Mouse (Mus musculus) lung, embryonic 14.5 days (tissue): ENCODE measurements around the gene Jtb. TPM values are rescaled to one million over a fixed set of nuclear protein-coding genes. Genes with fewer than 3 reads are reported as not detected.

ENCODE experiments used
- ATAC-seq: fragments of 200-750 bp; cut with Nextera tagmentation; 2 replicates; pipeline ENCODE4 v1.8.0; 2017; ENCODE audit warnings: mild to moderate bottlenecking, moderate TSS enrichment, moderate library complexity; ENCODE audit not compliant: insufficient read depth
- DNase-seq: peaks from one replicate; pipeline ENCODE4 v3.0.0-alpha.2; 2015
- H3K27ac ChIP-seq: fragments of 300-500 bp; sonication (generic); 2 replicates; pipeline ENCODE4 v1.5.1; 2014; ENCODE audit warnings: low read depth, mild to moderate bottlenecking, moderate library complexity
- H3K27me3 ChIP-seq: fragments of 300-500 bp; sonication (generic); 2 replicates; pipeline ENCODE4 v1.6.1; 2014; ENCODE audit warnings: low read length, control low read depth; ENCODE audit not compliant: insufficient read depth
- H3K36me3 ChIP-seq: fragments of 300-500 bp; sonication (generic); 2 replicates; pipeline ENCODE4 v1.6.1; 2014; ENCODE audit warnings: control low read depth; ENCODE audit not compliant: insufficient read depth
- H3K4me1 ChIP-seq: fragments of 300-500 bp; sonication (generic); 2 replicates; pipeline ENCODE4 v1.6.1; 2014; ENCODE audit warnings: antibody characterized with exemption, control low read depth; ENCODE audit not compliant: insufficient read depth
- H3K4me2 ChIP-seq: fragments of 300-500 bp; sonication (generic); 2 replicates; pipeline ENCODE4 v1.6.1; 2014; ENCODE audit warnings: mild to moderate bottlenecking
- H3K4me3 ChIP-seq: fragments of 300-500 bp; sonication (generic); 2 replicates; pipeline ENCODE4 v1.5.1; 2014; ENCODE audit warnings: low read depth, low read length
- H3K9ac ChIP-seq: fragments of 300-500 bp; sonication (generic); 2 replicates; pipeline ENCODE4 v1.6.1; 2014
- H3K9me3 ChIP-seq: fragments of 300-500 bp; sonication (generic); 2 replicates; pipeline ENCODE4 v1.6.1; 2016; ENCODE audit warnings: low read depth, low read length, control low read depth
- CTCF ChIP-seq: IDR thresholded peaks from 2 replicates; pipeline ENCODE4 v1.5.1; 2016; ENCODE audit warnings: antibody characterized with exemption, low read depth
- WGBS: fragments of 180-500 bp; shearing (Covaris S2); extraction: QIAGEN DNeasy Blood & Tissue Kit; methylation state at CpG from one replicate; pipeline ENCODE4 v1.1.7; 2014; 5-methylcytosine and 5-hydroxymethylcytosine counted together
- microRNA-seq: library from miRNA; unstranded; fragments of <30 nt; microRNA quantifications from one replicate; pipeline ENCODE4, GENCODE M21; 2016; ENCODE audit warnings: borderline number of aligned reads
- polyA plus RNA-seq: library from polyadenylated mRNA; unstranded; fragments of >200 nt; fragmentation: Nextera tagmentation; extraction: Ambion mirVana; gene quantifications from 2 replicates; pipeline ENCODE4 v1.2.1, GENCODE M21; 2014

The Jtb gene
- polyA plus RNA-seq, 1 experiment from 2014 or later: 99.7 TPM

DNA sequence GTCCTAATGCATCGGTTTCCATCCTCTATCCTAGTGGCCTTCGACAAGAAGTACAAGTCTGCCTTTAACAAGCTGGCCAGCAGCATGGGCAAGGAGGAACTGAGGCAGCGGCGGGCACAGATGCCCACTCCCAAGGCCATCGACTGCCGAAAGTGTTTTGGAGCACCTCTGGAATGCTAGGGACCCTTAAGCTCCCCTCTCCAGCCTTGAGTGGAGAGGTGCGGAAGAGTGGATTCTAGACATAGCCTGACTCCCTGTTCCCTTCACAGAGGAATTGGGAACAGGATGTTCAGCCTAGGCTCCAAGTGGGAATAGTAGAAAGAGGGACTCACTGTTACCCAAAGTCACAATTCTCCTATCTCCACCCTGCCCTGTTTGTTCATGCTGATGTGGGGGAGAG, 48.3 kb downstream of the Jtb start:
- WGBS: 94% methylated on average over 7 of the region's 7 CpGs
- no peak for ATAC-seq
- peaks cover 52% of the 10 kb centered on the region for H3K36me3 ChIP-seq
- H3K9ac ChIP-seq: no peak overlapping the region
- no peaks in the 10 kb centered on the region for H3K9me3 ChIP-seq
- no peak overlapping the region for H3K4me2 ChIP-seq
- no peaks in the 10 kb centered on the region for H3K4me1 ChIP-seq
- no peak for DNase-seq
- H3K4me3 ChIP-seq: no peak overlapping the region
- no peak for TF ChIP-seq CTCF
- H3K27me3 ChIP-seq: no peaks in the 10 kb centered on the region
- no peak overlapping the region for H3K27ac ChIP-seq

DNA sequence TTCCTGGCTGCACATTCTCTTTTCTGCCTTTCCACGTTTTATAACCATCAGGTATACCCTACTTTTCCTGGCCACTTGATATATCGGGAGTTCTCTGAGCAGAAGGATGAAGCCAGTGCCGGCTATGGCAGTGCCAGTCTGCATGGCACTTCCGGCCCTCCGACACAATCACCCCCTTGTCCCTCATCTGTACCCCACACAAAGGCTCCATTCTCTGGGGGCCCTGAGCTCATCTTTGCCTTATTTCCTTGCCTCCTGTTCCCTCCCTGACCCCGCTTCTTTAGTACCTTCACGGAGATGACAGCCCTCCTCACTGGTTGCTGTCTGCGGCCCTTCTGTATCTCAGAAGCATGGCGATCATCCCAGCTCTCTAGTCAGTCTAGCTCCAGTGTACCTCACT, 49.3 kb downstream of the Jtb start:
- DNase-seq: no peak
- ATAC-seq: no peak
- Histone ChIP-seq H3K36me3 (peaks cover 42% of the 10 kb centered on the region), H3K27ac (no peak overlapping the region), H3K27me3 (no peaks in the 10 kb centered on the region), H3K4me3 (no peak overlapping the region), H3K4me2 (no peak overlapping the region), H3K9me3 (no peaks in the 10 kb centered on the region), H3K4me1 (no peaks in the 10 kb centered on the region), H3K9ac (no peak overlapping the region)
- TF ChIP-seq CTCF: no peak
- WGBS: 87% methylated on average over 9 of the region's 9 CpGs

DNA sequence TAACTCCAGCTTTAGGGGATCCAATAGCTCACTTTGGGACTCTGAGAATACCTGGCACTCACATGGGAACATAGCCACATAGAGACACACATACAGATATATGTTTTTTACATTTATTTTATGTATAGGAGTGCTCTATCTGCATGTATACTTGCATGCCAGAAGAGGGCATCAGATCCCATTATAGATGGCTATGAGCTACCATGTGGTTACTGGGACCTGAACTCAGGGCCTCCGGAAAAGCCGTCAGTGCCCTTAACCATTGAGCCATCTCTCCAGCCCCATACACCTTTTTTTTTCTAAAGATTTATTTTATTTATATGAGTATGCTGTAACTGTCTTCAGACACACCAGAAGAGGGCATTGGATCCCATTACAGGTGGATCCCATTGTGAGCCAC, 52.8 kb downstream of the Jtb start:
- no peak overlapping the region for H3K9ac ChIP-seq
- no peak overlapping the region for H3K4me2 ChIP-seq
- no peaks in the 10 kb centered on the region for H3K4me1 ChIP-seq
- ATAC-seq: no peak
- WGBS: 98% methylated on average over 2 of the region's 2 CpGs
- H3K4me3 ChIP-seq: no peak overlapping the region
- DNase-seq: no peak
- H3K27me3 ChIP-seq: no peaks in the 10 kb centered on the region
- no peaks in the 10 kb centered on the region for H3K9me3 ChIP-seq
- no peak for TF ChIP-seq CTCF
- H3K27ac ChIP-seq: no peak overlapping the region
- peaks cover 14% of the 10 kb centered on the region; the same call in 1 of the 2 replicates for H3K36me3 ChIP-seq

Small RNA genes lying within 50 kb of the gene (microRNA-seq; reads per million reads assigned to microRNA genes)
- not detected for gene Mir7012

Other genes starting within 250 kb of the Jtb start
- 150 and 157 TPM in 2 replicates for gene Hax1, start 232.8 kb upstream of the Jtb start, polyA plus RNA-seq
- 136 and 143 TPM in 2 replicates for gene 4933434E20Rik, start 180.0 kb upstream of the Jtb start, polyA plus RNA-seq
- 236 and 257 TPM in 2 replicates for gene Ubap2l, start 179.0 kb upstream of the Jtb start, polyA plus RNA-seq
- gene Tpm3, start 158.9 kb upstream of the Jtb start, polyA plus RNA-seq: 634 and 654 TPM in 2 replicates
- gene Nup210l, start 127.5 kb upstream of the Jtb start, polyA plus RNA-seq: 0.39 and 0.58 TPM in 2 replicates
- 1,714 and 1,910 TPM in 2 replicates for gene Rps27, start 17.9 kb upstream of the Jtb start, polyA plus RNA-seq
- gene Rab13, start 17.9 kb upstream of the Jtb start, polyA plus RNA-seq: 17.9 and 19.3 TPM in 2 replicates
- gene Creb3l4, start 11.9 kb downstream of the Jtb start, polyA plus RNA-seq: 5.4 and 6.5 TPM in 2 replicates
- 85.2 and 85.3 TPM in 2 replicates for gene Slc39a1, start 16.6 kb downstream of the Jtb start, polyA plus RNA-seq
- gene Crtc2, start 22.6 kb downstream of the Jtb start, polyA plus RNA-seq: 19.3 and 19.6 TPM in 2 replicates
- gene Dennd4b, start 33.6 kb downstream of the Jtb start, polyA plus RNA-seq: 4.4 and 6.1 TPM in 2 replicates
- gene Gatad2b, start 61.6 kb downstream of the Jtb start, polyA plus RNA-seq: 14.6 and 15.8 TPM in 2 replicates
- gene Slc27a3, start 158.3 kb downstream of the Jtb start, polyA plus RNA-seq: 18.4 and 19.1 TPM in 2 replicates
- gene Ints3, start 202.0 kb downstream of the Jtb start, polyA plus RNA-seq: 38.5 and 40.5 TPM in 2 replicates
- gene Npr1, start 234.3 kb downstream of the Jtb start, polyA plus RNA-seq: 17.8 and 19.3 TPM in 2 replicates
- 232 and 240 TPM in 2 replicates for gene Ilf2, start 244.5 kb downstream of the Jtb start, polyA plus RNA-seq